Mouse (Mus musculus): Measurements from ENCODE around the gene Mamdc2. TPM values are rescaled to one million over a fixed set of nuclear protein-coding genes. Genes with fewer than 3 reads are reported as not detected.
"Not testable (repeated sequence)": the region's sequence is repeated elsewhere in the genome, so short reads cannot be mapped to it uniquely, and the experiment has no call there.

The Mamdc2 gene
- 1.4 and 1.6 TPM in 2 replicates for polyA plus RNA-seq (2015; fragmentation: Nextera tagmentation; extraction: Ambion mirVana)

DNA sequence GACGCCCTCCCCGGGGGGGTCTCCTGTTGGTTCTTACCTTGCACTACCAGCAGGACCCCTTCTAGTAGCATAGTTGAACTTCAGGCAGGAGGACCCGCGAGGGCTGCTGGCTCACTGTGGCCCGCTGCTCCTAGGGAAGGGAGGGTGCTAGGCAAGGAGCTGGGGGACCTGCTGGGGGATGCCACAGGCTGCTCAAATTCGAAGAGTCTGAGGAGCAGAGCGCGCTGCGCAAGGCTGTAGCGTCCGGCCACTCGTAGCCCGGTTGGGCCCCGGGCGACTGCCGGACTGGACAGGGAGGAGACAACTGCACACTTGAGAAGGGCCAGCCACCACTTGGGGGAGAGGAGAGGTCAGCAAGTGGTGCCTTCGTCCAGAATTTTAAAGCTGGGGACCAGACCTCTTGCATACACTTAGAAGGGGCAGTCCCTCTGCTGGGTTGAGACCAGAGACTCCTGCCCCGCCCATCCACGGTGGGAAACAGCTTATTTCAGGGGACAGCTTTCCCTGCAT, at the start of gene Mamdc2:
Gene Mamdc2, minus strand, starts transcription at position 455 of the 510 bp plus-strand sequence.
- Histone ChIP-seq H3K9me3 (peaks cover 4% of the 10 kb centered on the region; the same call in 1 of the 2 replicates), H3K27me3 (peaks cover 20% of the 10 kb centered on the region), H3K9ac (replicated peaks) (peak within 1 kb of the TSS; percentile 61), H3K27ac (no peak within 1 kb of the TSS), H3K4me1 (replicated peaks) (peaks cover 24% of the 10 kb centered on the region), H3K4me2 (replicated peaks) (peak within 1 kb of the TSS; percentile 96), H3K36me3 (no peaks in the 10 kb centered on the region), H3K4me3 (replicated peaks) (peak within 1 kb of the TSS; percentile 44)
- peak; percentile 85 for ATAC-seq
- WGBS: under 1% methylated on average over 19 of the region's 19 CpGs

GRCm38 (mm10) chr19:23498011-23498410, 49.8 kb upstream of the Mamdc2 start:
- Histone ChIP-seq H3K4me3 (replicated peaks) (no peak overlapping the region), H3K4me2 (replicated peaks) (no peak overlapping the region), H3K9ac (replicated peaks) (no peak overlapping the region), H3K36me3 (no peaks in the 10 kb centered on the region), H3K27me3 (no peaks in the 10 kb centered on the region), H3K9me3 (no peaks in the 10 kb centered on the region), H3K4me1 (replicated peaks) (no peaks in the 10 kb centered on the region), H3K27ac (no peak overlapping the region)
- 83% methylated on average over 7 of the region's 7 CpGs for WGBS
- ATAC-seq: no peak

DNA sequence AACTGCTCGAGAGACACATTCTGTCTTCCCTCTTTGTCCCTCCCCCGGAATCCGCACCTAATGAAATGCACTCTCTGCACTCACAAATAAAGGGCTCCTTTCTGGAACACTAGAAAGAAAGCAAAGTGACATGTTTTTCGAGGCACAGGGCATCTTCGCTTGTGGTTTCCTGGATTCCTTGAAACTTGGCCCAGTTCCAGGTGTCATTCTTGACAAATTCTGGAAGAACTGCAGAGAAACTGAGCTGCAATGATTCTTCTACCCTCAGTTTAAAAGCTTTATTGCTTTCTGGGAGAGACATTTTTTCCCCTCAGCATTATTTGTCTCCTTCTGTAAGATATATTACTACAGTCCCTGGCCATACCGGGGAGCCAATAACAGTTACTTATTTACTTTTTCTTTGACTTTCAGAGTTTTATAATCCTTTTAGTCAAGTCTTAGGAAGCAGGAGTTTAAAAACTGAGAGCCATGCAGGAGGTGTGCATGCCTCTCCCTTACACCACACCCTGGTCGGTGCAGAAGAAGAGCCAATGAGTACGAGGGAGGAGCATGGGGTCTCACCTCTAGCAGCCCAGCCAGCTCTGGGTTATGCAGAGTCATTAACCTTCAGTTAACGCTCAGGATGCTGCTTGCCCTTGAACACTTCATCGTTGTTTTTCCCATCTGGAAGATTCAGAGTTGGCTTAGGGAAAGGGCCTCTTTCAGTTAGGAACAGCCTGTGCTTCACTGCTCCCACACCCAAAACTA, 49.1 kb upstream of the Mamdc2 start:
- Histone ChIP-seq H3K4me1 (replicated peaks) (no peaks in the 10 kb centered on the region), H3K9me3 (no peaks in the 10 kb centered on the region), H3K4me2 (replicated peaks) (no peak overlapping the region), H3K36me3 (no peaks in the 10 kb centered on the region), H3K4me3 (replicated peaks) (no peak overlapping the region), H3K27me3 (no peaks in the 10 kb centered on the region), H3K27ac (no peak overlapping the region), H3K9ac (replicated peaks) (no peak overlapping the region)
- ATAC-seq: no peak
- 79% methylated on average over 10 of the region's 10 CpGs for WGBS

DNA sequence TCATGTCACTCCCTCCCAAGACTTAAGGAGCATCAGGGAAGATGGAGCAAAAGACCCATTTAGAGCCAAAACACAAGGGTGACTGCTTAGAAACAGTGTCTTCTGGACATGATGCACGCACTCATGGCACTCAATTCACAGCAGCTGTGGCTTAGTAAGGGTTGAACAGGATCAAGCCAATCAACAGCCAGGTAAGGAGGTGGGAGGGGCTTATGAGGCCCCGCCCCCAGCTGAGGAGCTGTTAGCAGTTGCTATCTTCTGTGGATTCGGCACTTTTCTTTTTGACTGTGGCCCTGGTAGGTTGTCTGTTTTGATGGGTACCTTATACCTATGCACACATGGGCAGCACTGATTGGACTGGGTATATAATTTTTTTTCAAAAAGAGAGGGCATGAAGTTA, 48.3 kb upstream of the Mamdc2 start:
- no peak overlapping the region for H3K4me2 ChIP-seq (replicated peaks)
- no peak for ATAC-seq

DNA sequence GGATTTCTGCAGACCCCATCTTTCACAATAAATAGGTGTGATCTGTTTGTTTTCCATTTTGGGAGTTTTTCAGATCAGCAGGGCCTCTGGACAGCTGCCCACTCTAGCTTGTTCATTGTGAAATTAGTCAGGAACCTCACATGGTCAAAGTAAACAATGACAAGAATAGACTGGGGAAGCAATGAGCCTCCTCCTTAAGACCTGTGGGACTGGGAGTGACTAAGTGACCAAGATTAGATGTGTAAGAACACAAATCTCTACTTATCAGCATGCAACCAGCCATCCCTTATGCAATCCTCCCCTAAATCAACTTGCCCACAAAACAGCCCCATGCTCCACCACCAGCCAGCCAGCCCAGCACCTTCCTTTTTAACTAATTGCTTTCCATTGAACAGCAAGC, 44.4 kb upstream of the Mamdc2 start:
- ATAC-seq: no peak
- no peaks in the 10 kb centered on the region for H3K9me3 ChIP-seq
- no peak overlapping the region for H3K4me2 ChIP-seq (replicated peaks)
- H3K27me3 ChIP-seq: no peaks in the 10 kb centered on the region
- no peak overlapping the region for H3K9ac ChIP-seq (replicated peaks)
- no peaks in the 10 kb centered on the region for H3K36me3 ChIP-seq
- H3K4me3 ChIP-seq (replicated peaks): no peak overlapping the region
- H3K4me1 ChIP-seq (replicated peaks): no peaks in the 10 kb centered on the region
- no peak overlapping the region for H3K27ac ChIP-seq

More for the DNA sequence above, 48.3 kb upstream of the Mamdc2 start:
- no peaks in the 10 kb centered on the region for H3K27me3 ChIP-seq
- H3K36me3 ChIP-seq: no peaks in the 10 kb centered on the region
- no peak overlapping the region for H3K27ac ChIP-seq
- no peak overlapping the region for H3K4me3 ChIP-seq (replicated peaks)
- no peaks in the 10 kb centered on the region for H3K4me1 ChIP-seq (replicated peaks)
- no peak overlapping the region for H3K9ac ChIP-seq (replicated peaks)
- WGBS: 84% methylated on average over 3 of the region's 3 CpGs
- H3K9me3 ChIP-seq: no peaks in the 10 kb centered on the region

DNA sequence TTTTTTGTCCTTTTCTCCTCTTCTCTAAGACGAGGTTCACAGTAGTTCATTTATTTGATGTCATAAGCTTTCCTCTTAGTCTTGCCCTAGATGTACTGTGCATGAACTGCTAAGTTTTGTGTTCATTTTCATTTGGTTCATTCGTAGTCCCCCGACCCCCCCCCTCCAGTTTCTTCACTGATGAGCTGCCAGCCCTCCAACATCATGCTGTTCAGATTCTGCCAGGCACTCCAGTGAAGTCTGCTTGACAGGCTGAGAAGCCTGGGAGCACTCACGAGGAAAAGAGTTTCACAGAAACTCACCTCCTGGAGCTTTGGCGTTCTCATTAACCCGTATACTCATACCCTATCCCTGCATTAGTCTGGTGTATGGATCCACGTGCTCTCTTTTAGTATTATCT, 42.5 kb upstream of the Mamdc2 start:
- H3K4me2 ChIP-seq (replicated peaks); ATAC-seq; H3K9me3 ChIP-seq; H3K27me3 ChIP-seq; H3K4me3 ChIP-seq (replicated peaks); H3K4me1 ChIP-seq (replicated peaks); H3K36me3 ChIP-seq; H3K27ac ChIP-seq; H3K9ac ChIP-seq (replicated peaks): not testable (repeated sequence)
- 45% methylated on average over 7 of the region's 7 CpGs for WGBS

DNA sequence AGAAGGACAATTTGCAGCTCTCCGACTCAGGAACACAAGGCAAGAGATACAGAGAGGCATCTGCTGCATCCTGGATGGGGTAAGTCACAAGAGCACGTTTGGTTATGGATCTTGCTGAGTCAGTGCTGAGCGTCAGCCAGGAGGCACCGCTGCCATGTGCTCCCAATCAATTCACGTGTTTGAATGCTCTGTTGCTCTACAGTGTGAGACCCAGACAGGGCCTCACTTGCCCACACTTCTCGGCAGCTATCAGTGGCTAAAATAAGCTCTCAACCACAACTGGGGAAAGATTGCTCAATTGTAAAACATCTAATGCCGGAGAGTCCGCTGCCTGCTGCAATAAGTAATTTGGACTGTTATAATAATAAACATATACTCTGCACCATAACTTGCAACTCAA, 41.5 kb upstream of the Mamdc2 start:
- Histone ChIP-seq H3K4me2 (replicated peaks) (no peak overlapping the region), H3K4me1 (replicated peaks) (no peaks in the 10 kb centered on the region), H3K27ac (no peak overlapping the region), H3K9ac (replicated peaks) (no peak overlapping the region), H3K9me3 (no peaks in the 10 kb centered on the region), H3K4me3 (replicated peaks) (no peak overlapping the region), H3K36me3 (no peaks in the 10 kb centered on the region), H3K27me3 (no peaks in the 10 kb centered on the region)
- 68% methylated on average over 8 of the region's 8 CpGs for WGBS
- ATAC-seq: no peak

DNA sequence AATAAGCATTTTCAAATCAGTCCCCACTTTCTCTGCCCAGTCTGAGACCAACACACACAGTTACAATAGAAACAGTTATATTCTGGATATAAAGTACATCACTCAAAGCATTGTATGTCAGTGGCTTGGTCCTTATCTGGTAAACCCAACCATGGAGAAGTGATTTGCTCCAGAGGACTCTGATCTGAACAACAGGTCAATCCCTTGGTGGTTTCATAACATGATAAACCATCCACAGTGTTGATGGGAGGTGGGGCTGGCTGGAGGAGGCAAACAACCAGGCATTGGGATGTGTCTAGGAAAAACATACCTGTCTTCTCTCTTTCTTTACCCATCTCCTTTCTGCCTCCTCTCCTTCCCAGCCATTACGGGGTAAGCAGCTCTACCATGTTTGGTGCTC, 39.2 kb upstream of the Mamdc2 start:
- Histone ChIP-seq H3K27me3 (no peaks in the 10 kb centered on the region), H3K9me3 (no peaks in the 10 kb centered on the region), H3K9ac (replicated peaks) (no peak overlapping the region), H3K36me3 (no peaks in the 10 kb centered on the region), H3K4me2 (replicated peaks) (no peak overlapping the region), H3K4me3 (replicated peaks) (no peak overlapping the region), H3K4me1 (replicated peaks) (no peaks in the 10 kb centered on the region), H3K27ac (no peak overlapping the region)
- 100% methylated on average over 1 of the region's 1 CpGs for WGBS
- ATAC-seq: no peak

- no peak for ATAC-seq
- Histone ChIP-seq H3K4me3 (replicated peaks) (no peak overlapping the region), H3K4me1 (replicated peaks) (no peaks in the 10 kb centered on the region), H3K4me2 (replicated peaks) (no peak overlapping the region), H3K36me3 (no peaks in the 10 kb centered on the region), H3K27me3 (no peaks in the 10 kb centered on the region), H3K9me3 (no peaks in the 10 kb centered on the region), H3K9ac (replicated peaks) (no peak overlapping the region), H3K27ac (no peak overlapping the region)
- WGBS: 86% methylated on average over 6 of the region's 6 CpGs
Observed at GRCm38 (mm10) chr19:23486631-23487270, 38.5 kb upstream of the Mamdc2 start.

DNA sequence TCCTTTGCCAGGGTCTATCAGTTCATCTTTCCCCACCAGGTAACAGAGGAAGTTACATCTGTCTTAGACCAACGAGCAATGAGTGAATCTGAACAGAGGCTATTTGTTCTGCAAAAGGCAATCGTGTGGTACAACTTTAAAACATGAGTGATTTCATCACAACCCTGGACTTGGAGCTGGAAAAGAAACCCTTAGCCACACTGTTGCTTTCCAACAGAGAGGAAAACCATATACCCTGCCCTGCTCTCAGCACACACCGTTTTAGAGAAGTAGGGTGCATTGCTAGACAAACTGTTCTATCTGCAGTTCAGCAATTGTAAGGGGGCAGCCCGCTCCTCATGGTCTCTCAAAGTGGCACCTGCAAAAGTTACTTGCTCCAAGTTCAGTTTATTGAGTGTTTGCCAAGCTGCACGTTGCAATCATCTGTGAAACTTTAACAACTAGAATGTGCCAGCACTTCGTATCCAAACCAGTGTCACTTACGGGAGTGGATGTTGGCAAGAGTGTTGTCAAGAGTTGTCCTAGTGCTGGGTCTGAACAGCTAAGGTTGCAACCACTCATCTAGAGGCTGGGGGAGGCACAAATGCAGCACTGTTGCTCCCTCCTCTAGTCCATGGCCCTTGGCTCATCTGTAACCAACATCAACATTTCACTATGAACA, 37.8 kb upstream of the Mamdc2 start:
- Histone ChIP-seq H3K27ac (no peak overlapping the region), H3K4me1 (replicated peaks) (no peaks in the 10 kb centered on the region), H3K4me3 (replicated peaks) (no peak overlapping the region), H3K36me3 (no peaks in the 10 kb centered on the region), H3K4me2 (replicated peaks) (no peak overlapping the region), H3K9ac (replicated peaks) (no peak overlapping the region), H3K9me3 (no peaks in the 10 kb centered on the region), H3K27me3 (no peaks in the 10 kb centered on the region)
- ATAC-seq: no peak
- WGBS: 91% methylated on average over 7 of the region's 7 CpGs

- WGBS: 81% methylated on average over 2 of the region's 2 CpGs
Observed at GRCm38 (mm10) chr19:23482571-23482970, 34.3 kb upstream of the Mamdc2 start.

DNA sequence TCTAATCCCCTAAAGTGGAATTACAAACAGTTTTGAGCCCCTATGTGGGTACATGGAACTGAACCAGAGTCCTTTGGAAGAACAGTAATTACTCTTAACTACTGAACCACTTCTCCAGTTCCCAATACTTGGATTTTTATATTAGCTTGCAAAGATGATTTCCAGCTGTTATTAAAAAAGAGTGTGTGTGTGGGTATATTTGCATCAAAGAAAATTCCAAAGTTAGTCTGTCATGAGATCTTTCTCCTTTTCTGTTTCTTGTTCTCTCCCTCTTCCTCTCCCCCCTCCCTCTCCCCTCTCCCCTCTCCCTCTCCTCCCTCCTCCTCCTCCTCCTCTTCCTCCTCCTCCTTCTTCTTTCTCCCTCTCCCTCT, 31.3 kb upstream of the Mamdc2 start:
- H3K9ac ChIP-seq (replicated peaks): no peak overlapping the region
- no peaks in the 10 kb centered on the region for H3K27me3 ChIP-seq
- H3K36me3 ChIP-seq: no peaks in the 10 kb centered on the region
- no peaks in the 10 kb centered on the region for H3K4me1 ChIP-seq (replicated peaks)
- H3K27ac ChIP-seq: no peak overlapping the region
- no peak overlapping the region for H3K4me3 ChIP-seq (replicated peaks)
- H3K9me3 ChIP-seq: no peaks in the 10 kb centered on the region
- H3K4me2 ChIP-seq (replicated peaks): no peak overlapping the region
- no peak for ATAC-seq

More at GRCm38 (mm10) chr19:23482571-23482970, 34.3 kb upstream of the Mamdc2 start:
- not testable (repeated sequence) for H3K36me3 ChIP-seq; H3K9ac ChIP-seq (replicated peaks); ATAC-seq; H3K27ac ChIP-seq; H3K4me2 ChIP-seq (replicated peaks); H3K4me1 ChIP-seq (replicated peaks); H3K4me3 ChIP-seq (replicated peaks); H3K27me3 ChIP-seq; H3K9me3 ChIP-seq

All from midbrain, embryonic 13.5 days (tissue).